Mouse (Mus musculus): ENCODE results near the gene Tigit.

GRCm38 (mm10) chr16:43634037-43634436, 29.9 kb downstream of the Tigit start:
- TF ChIP-seq TAL1 (IDR thresholded peaks at IDR 0.05; ENCODE audit: low read length) = no peak
- TF ChIP-seq GATA1 (IDR thresholded peaks at IDR 0.05; ENCODE audit: low read length) = no peak
